Mouse (Mus musculus) erythroblast, adult 5-6 weeks (primary cell): ENCODE results near the gene Mblac2. TPM values are rescaled to one million over a fixed set of nuclear protein-coding genes. Genes with fewer than 3 reads are reported as not detected.

ENCODE experiments used
- ATAC-seq: replicated peaks from 2 replicates; pipeline ENCODE4 v1.8.0; 2016; ENCODE audit warnings: moderate number of reproducible peaks, mild to moderate bottlenecking, moderate TSS enrichment, inconsistent platforms; ENCODE audit not compliant: poor library complexity, low FRiP score, severe bottlenecking
- total RNA-seq, 2 experiments: library from RNA; stranded (forward) in 1 of 2; stranded (reverse) in 1 of 2; fragments of 150-400 nt in 1 of 2; fragments of 200-764, 138-1000 nt in 1 of 2; gene quantifications; 2 replicates each; pipeline versions ENCODE4 v1.2.3 to v1.2.4; 2015 to 2017; ENCODE audit warnings: low replicate concordance in 2 of 2

The Mblac2 gene
- total RNA-seq, 2 experiments from 2014 or later, result 0.19 to 1.1 TPM

DNA sequence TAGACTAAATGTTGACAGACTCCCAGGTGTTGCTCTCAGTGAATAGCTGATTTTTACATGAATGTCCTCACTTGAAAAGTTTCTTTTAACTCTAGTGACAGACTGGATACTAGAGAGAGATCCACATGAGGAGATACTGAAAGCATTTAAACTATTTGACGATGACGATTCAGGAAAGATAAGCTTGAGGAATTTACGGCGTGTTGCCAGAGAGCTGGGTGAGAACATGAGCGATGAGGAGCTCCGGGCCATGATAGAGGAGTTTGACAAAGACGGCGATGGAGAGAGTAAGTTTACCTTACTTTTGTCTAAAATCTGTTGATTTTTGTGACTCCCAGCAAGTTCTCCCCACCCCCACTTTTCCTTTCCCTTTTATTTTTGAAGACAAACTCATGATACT lies 80.7 kb downstream of the Mblac2 start:
- no peak for ATAC-seq

DNA sequence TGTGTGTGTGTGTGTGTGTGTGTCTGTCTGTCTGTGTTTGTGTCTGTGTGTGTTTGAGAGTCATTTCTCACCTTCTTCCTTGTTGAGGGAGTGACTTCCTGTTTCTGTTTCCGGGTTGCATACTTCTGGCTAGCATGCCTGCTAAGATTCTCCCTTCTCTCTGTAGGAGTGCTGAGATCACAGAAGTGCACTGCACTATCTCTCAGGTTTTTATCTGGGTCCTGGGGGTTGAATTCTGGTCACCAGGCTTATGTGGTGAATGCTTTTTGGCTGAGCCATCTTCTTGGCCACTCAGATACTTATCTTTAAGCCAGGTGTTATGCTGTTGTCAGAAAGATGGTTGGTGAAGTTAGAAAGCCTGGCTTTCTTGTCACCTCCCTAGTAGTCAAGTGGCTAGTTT lies 82.7 kb downstream of the Mblac2 start:
- ATAC-seq, result no peak

DNA sequence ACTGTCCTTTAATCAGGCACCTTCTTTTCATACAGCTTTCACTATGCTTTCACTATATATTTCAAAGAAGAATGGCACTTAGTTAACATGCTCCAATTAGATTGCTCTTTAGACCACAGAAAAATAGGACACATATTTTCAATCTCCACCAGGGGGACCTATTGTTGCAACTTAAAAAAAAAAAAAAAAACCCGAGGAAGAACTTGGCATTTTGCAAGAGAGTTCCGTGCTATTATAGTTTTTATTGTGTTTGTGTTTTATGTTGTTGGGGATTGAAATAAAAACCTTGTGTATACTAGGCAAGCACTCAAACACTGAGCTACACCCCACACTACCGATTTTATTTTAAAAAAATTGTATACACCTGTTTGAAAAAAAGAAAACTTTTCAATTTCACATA lies 90.0 kb downstream of the Mblac2 start:
- no peak for ATAC-seq

Other genes starting within 250 kb of the Mblac2 start
- not detected in 2 replicates for gene Adgrv1, start 78.2 kb upstream of the Mblac2 start, total RNA-seq (2015; ENCODE audit: low replicate concordance)
- gene Adgrv1, start 78.2 kb upstream of the Mblac2 start, total RNA-seq (2017; ENCODE audit: low replicate concordance), result 1.0 TPM in 1 of 2 replicates, not detected in the other
- gene Lysmd3, start 53.7 kb upstream of the Mblac2 start, total RNA-seq (2015; ENCODE audit: low replicate concordance), result 16.5 and 30.1 TPM in 2 replicates
- gene Lysmd3, start 53.7 kb upstream of the Mblac2 start, total RNA-seq (2017; ENCODE audit: low replicate concordance), result 34.4 and 47.8 TPM in 2 replicates
- 4.0 and 14.4 TPM in 2 replicates for gene Polr3g, start 328 bp upstream of the Mblac2 start, total RNA-seq (2015; ENCODE audit: low replicate concordance)
- gene Polr3g, start 328 bp upstream of the Mblac2 start, total RNA-seq (2017; ENCODE audit: low replicate concordance), result 4.4 and 6.4 TPM in 2 replicates
- gene Cetn3, start 71.7 kb downstream of the Mblac2 start, total RNA-seq (2015; ENCODE audit: low replicate concordance), result 75.7 and 83.0 TPM in 2 replicates
- 73.2 and 104 TPM in 2 replicates for gene Cetn3, start 71.7 kb downstream of the Mblac2 start, total RNA-seq (2017; ENCODE audit: low replicate concordance)